Mouse (Mus musculus): ENCODE measurements around the gene Nes. TPM values are rescaled to one million over a fixed set of nuclear protein-coding genes. Genes with fewer than 3 reads are reported as not detected.

Nes gene
- polyA plus RNA-seq, 1 experiment from 2014 or later, result 77.6 TPM

- Histone ChIP-seq H3K36me3 (no peaks in the 10 kb centered on the region), H3K27me3 (peaks cover 71% of the 10 kb centered on the region), H3K9me3 (no peaks in the 10 kb centered on the region), H3K4me2 (replicated peaks) (no peak overlapping the region), H3K9ac (replicated peaks) (no peak overlapping the region), H3K4me3 (replicated peaks) (no peak overlapping the region), H3K4me1 (replicated peaks) (peaks cover 38% of the 10 kb centered on the region), H3K27ac (no peak overlapping the region)
- 3% methylated on average over 17 of the region's 17 CpGs for WGBS
- ATAC-seq, result peak; percentile 31; the same call in 1 of the 2 replicates
These were observed 31.6 kb downstream of the Nes start for GRCm38 (mm10) chr3:88002291-88002976.

- 84% methylated on average over 18 of the region's 18 CpGs for WGBS
These were observed 35.2 kb downstream of the Nes start for GRCm38 (mm10) chr3:88005822-88006786.

GRCm38 (mm10) chr3:88010634-88011265 is 39.9 kb downstream of the Nes start:
- Histone ChIP-seq H3K27me3 (peaks cover 4% of the 10 kb centered on the region), H3K4me3 (replicated peaks) (no peak overlapping the region), H3K9ac (replicated peaks) (no peak overlapping the region), H3K27ac (no peak overlapping the region), H3K4me2 (replicated peaks) (no peak overlapping the region), H3K4me1 (replicated peaks) (no peaks in the 10 kb centered on the region), H3K9me3 (no peaks in the 10 kb centered on the region), H3K36me3 (no peaks in the 10 kb centered on the region)
- ATAC-seq, result no peak
- WGBS, result 9% methylated on average over 6 of the region's 6 CpGs

More at GRCm38 (mm10) chr3:88005822-88006786, 35.2 kb downstream of the Nes start:
- Histone ChIP-seq H3K36me3 (no peaks in the 10 kb centered on the region), H3K4me1 (replicated peaks) (peaks cover 9% of the 10 kb centered on the region; the same call in 1 of the 2 replicates), H3K9me3 (no peaks in the 10 kb centered on the region), H3K4me3 (replicated peaks) (no peak overlapping the region), H3K27me3 (peaks cover 38% of the 10 kb centered on the region), H3K27ac (no peak overlapping the region), H3K9ac (replicated peaks) (no peak overlapping the region), H3K4me2 (replicated peaks) (no peak overlapping the region)
- ATAC-seq, result no peak

GRCm38 (mm10) chr3:88022322-88023191 is 51.7 kb downstream of the Nes start:
- Histone ChIP-seq H3K9me3 (0 out of 2 replicates have a peak, but pooled peaks cover 4% of the 10 kb centered on the region), H3K36me3 (no peaks in the 10 kb centered on the region), H3K4me3 (replicated peaks) (peak overlapping the region; percentile 57), H3K4me2 (replicated peaks) (peak overlapping the region; percentile 95), H3K27ac (no peak overlapping the region), H3K27me3 (peaks cover 83% of the 10 kb centered on the region), H3K4me1 (replicated peaks) (peaks cover 22% of the 10 kb centered on the region), H3K9ac (replicated peaks) (peak overlapping the region; percentile 61)
- under 1% methylated on average over 62 of the region's 66 CpGs for WGBS
- peak; percentile 86 for ATAC-seq

GRCm38 (mm10) chr3:88023192-88024074 is 52.6 kb downstream of the Nes start:
- H3K9me3 ChIP-seq, result peaks cover 9% of the 10 kb centered on the region; the same call in 1 of the 2 replicates
- no peaks in the 10 kb centered on the region for H3K36me3 ChIP-seq
- peaks cover 22% of the 10 kb centered on the region for H3K4me1 ChIP-seq (replicated peaks)
- H3K9ac ChIP-seq (replicated peaks), result peak overlapping the region; percentile 61
- no peak overlapping the region for H3K27ac ChIP-seq
- peak overlapping the region; percentile 95 for H3K4me2 ChIP-seq (replicated peaks)
- peak; percentile 82 for ATAC-seq
- under 1% methylated on average over 81 of the region's 81 CpGs for WGBS
- peak overlapping the region; percentile 57 for H3K4me3 ChIP-seq (replicated peaks)
- H3K27me3 ChIP-seq, result peaks cover 82% of the 10 kb centered on the region

- WGBS, result 62% methylated on average over 7 of the region's 7 CpGs
- H3K4me1 ChIP-seq (replicated peaks), result peaks cover 24% of the 10 kb centered on the region
These were observed 55.9 kb downstream of the Nes start for GRCm38 (mm10) chr3:88026823-88027222.

GRCm38 (mm10) chr3:88027434-88028186 is 56.7 kb downstream of the Nes start, which contains the start of gene Hapln2:
Gene Hapln2, minus strand, starts transcription at chr3:88027583.
- 53% methylated on average over 5 of the region's 5 CpGs for WGBS

More at GRCm38 (mm10) chr3:88026823-88027222, 55.9 kb downstream of the Nes start:
- H3K9me3 ChIP-seq, result peaks cover 11% of the 10 kb centered on the region; the same call in 1 of the 2 replicates
- H3K27me3 ChIP-seq, result peaks cover 78% of the 10 kb centered on the region
- no peak overlapping the region for H3K4me2 ChIP-seq (replicated peaks)
- no peak overlapping the region for H3K9ac ChIP-seq (replicated peaks)
- H3K27ac ChIP-seq, result no peak overlapping the region
- ATAC-seq, result no peak
- no peaks in the 10 kb centered on the region for H3K36me3 ChIP-seq
- H3K4me3 ChIP-seq (replicated peaks), result no peak overlapping the region

More at GRCm38 (mm10) chr3:88027434-88028186, 56.7 kb downstream of the Nes start, which contains the start of gene Hapln2:
- Histone ChIP-seq H3K36me3 (no peaks in the 10 kb centered on the region), H3K27me3 (peaks cover 78% of the 10 kb centered on the region), H3K4me1 (replicated peaks) (peaks cover 19% of the 10 kb centered on the region), H3K4me3 (replicated peaks) (no peak within 1 kb of the TSS), H3K4me2 (replicated peaks) (no peak within 1 kb of the TSS), H3K9ac (replicated peaks) (no peak within 1 kb of the TSS), H3K9me3 (peaks cover 11% of the 10 kb centered on the region; the same call in 1 of the 2 replicates), H3K27ac (no peak within 1 kb of the TSS)
- ATAC-seq, result no peak
